Mouse (Mus musculus) liver, adult 2 months (tissue): ENCODE results near the gene Prm2. TPM values are rescaled to one million over a fixed set of nuclear protein-coding genes. Genes with fewer than 3 reads are reported as not detected.

ENCODE experiments used
- DNase-seq: peaks from one replicate; pipeline ENCODE4 v3.0.0-alpha.2; 2011; ENCODE audit warnings: low read depth, low spot score; ENCODE audit errors: extremely low read depth
- H3K27ac ChIP-seq: fragments of 200-500 bp; replicated peaks from 2 replicates; pipeline ENCODE4 v1.5.1; 2012; ENCODE audit warnings: low read depth, mild to moderate bottlenecking, control low read depth, inconsistent platforms, low read length; ENCODE audit not compliant: insufficient read depth
- H3K27me3 ChIP-seq: fragments of 200-500 bp; 2 replicates; pipeline ENCODE4 v1.6.1; 2012; ENCODE audit warnings: mild to moderate bottlenecking, moderate library complexity, low read length, inconsistent platforms; ENCODE audit not compliant: control insufficient read depth, insufficient read depth
- H3K36me3 ChIP-seq: fragments of 200-500 bp; 2 replicates; pipeline ENCODE4 v1.6.1; 2012; ENCODE audit warnings: low read length, inconsistent platforms; ENCODE audit not compliant: control insufficient read depth, insufficient read depth
- H3K4me1 ChIP-seq: fragments of 200-500 bp; 2 replicates; pipeline ENCODE4 v1.6.1; 2011; ENCODE audit warnings: low read length; ENCODE audit not compliant: control insufficient read depth, insufficient read depth
- H3K4me3 ChIP-seq: fragments of 200-500 bp; 2 replicates; pipeline ENCODE4 v1.5.1; 2011; ENCODE audit warnings: low read depth, mild to moderate bottlenecking, control low read depth, low read length, moderate library complexity; ENCODE audit not compliant: insufficient read depth
- H3K79me2 ChIP-seq: fragments of 200-500 bp; 2 replicates; pipeline ENCODE4 v1.6.1; 2012; ENCODE audit warnings: inconsistent platforms, mild to moderate bottlenecking, low read length, moderate library complexity; ENCODE audit not compliant: control insufficient read depth, insufficient read depth
- H3K9ac ChIP-seq: fragments of 200-500 bp; 2 replicates; pipeline ENCODE4 v1.6.1; 2012; ENCODE audit warnings: low read depth, mild to moderate bottlenecking, control low read depth, inconsistent platforms, low read length
- CTCF ChIP-seq: fragments of 200-500 bp; IDR thresholded peaks from 2 replicates; pipeline ENCODE4 v1.5.1; 2011; ENCODE audit warnings: low read depth, low read length, control low read depth
- POLR2A ChIP-seq: fragments of 200-500 bp; IDR thresholded peaks from 2 replicates; pipeline ENCODE4 v1.6.1; 2011; ENCODE audit warnings: low read length, control low read depth; ENCODE audit not compliant: insufficient read depth; ENCODE audit errors: extremely low read depth
- WGBS: fragments of 180-500 bp; shearing (Covaris S2); methylation state at CpG from one replicate; pipeline ENCODE4 v1.1.7; 2018; 5-methylcytosine and 5-hydroxymethylcytosine counted together
- polyA plus RNA-seq: library from polyadenylated mRNA; depleted of rRNA; stranded (reverse); fragments of >200 nt; gene quantifications from 2 replicates; pipeline ENCODE4 v1.2.3, GENCODE M21; 2012
- total RNA-seq: library from RNA; depleted of rRNA; stranded (reverse); fragments of >200 nt; gene quantifications from 2 replicates; pipeline ENCODE4 v1.2.3, GENCODE M21; 2014

The Prm2 gene
- total and polyA plus RNA-seq, 2 experiments = not detected

DNA sequence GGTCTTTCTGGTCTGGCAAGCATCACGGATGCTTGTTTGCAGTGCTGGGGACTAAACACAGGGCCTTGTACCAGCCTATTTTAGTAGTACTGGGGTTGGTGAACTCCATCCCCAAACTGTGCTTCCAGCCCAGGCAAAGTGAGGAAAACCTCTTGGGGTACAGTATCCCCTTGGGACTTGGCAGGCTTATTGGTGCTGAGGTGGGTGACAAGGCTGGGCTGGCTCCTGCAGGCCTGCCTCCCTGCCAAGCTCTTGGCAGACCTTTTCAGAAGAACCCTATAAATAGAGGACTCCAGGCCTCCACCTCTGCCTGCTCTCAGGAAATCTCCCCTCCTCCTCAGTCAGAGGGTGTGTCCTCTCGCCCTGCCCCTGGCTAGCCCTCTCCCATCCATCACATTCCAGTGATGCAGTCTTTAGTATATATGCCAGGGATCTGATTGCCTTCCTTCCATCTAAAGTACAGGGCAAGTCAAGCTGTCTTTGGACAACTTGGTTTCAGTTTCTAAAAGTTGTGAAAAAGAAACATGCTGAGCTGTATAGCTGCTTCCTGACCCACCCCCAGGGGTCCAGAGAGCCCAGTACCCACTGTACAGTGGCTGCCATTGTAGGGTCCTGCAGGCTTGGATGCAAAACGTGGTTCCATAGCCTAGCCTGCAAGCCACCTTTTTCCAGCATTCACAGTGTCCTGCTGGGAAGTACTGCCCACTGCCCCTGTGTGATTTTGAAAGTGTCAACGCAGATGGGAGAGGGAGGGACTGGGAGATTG lies 9.0 kb downstream of the Prm2 start:
- WGBS = 58% methylated on average over 4 of the region's 4 CpGs
- H3K27ac ChIP-seq = no peak overlapping the region
- H3K27me3 ChIP-seq = 0 out of 2 replicates have a peak, but pooled peaks cover 5% of the 10 kb centered on the region
- no peaks in the 10 kb centered on the region for H3K79me2 ChIP-seq
- no peak for DNase-seq
- no peaks in the 10 kb centered on the region for H3K4me1 ChIP-seq
- no peak overlapping the region for H3K9ac ChIP-seq
- no peaks in the 10 kb centered on the region for H3K36me3 ChIP-seq
- no peak overlapping the region for H3K4me3 ChIP-seq
- TF ChIP-seq POLR2A (no peak), CTCF (no peak)

DNA sequence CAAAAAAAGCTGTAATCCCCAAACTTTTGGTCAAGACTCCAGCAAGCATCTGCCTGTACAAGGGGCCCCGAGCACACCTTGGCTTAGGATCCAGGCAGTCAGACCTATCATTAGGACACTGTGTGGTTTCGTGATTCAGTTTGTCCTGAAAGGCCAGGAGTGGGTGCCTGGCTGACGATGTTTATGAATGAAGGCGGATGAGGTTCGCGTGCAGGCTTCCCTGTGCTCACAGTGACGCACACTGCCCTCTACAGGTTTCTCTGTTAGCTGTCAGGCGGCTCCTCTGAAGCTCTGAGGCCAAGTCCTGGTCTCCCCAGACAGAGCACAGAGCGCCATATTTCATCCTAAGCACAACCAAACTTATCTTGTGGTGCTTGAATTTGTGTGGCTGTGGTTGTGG lies 9.6 kb downstream of the Prm2 start:
- H3K9ac ChIP-seq = peak overlapping the region; percentile 26
- H3K36me3 ChIP-seq = no peaks in the 10 kb centered on the region
- no peaks in the 10 kb centered on the region for H3K4me1 ChIP-seq
- H3K27ac ChIP-seq = peak overlapping the region; percentile 59
- H3K27me3 ChIP-seq = 0 out of 2 replicates have a peak, but pooled peaks cover 5% of the 10 kb centered on the region
- TF ChIP-seq CTCF (peak; percentile 95), POLR2A (no peak)
- DNase-seq = peak; percentile 75
- H3K4me3 ChIP-seq = peak overlapping the region; percentile 91
- H3K79me2 ChIP-seq = no peaks in the 10 kb centered on the region
- WGBS = 2% methylated on average over 9 of the region's 9 CpGs

DNA sequence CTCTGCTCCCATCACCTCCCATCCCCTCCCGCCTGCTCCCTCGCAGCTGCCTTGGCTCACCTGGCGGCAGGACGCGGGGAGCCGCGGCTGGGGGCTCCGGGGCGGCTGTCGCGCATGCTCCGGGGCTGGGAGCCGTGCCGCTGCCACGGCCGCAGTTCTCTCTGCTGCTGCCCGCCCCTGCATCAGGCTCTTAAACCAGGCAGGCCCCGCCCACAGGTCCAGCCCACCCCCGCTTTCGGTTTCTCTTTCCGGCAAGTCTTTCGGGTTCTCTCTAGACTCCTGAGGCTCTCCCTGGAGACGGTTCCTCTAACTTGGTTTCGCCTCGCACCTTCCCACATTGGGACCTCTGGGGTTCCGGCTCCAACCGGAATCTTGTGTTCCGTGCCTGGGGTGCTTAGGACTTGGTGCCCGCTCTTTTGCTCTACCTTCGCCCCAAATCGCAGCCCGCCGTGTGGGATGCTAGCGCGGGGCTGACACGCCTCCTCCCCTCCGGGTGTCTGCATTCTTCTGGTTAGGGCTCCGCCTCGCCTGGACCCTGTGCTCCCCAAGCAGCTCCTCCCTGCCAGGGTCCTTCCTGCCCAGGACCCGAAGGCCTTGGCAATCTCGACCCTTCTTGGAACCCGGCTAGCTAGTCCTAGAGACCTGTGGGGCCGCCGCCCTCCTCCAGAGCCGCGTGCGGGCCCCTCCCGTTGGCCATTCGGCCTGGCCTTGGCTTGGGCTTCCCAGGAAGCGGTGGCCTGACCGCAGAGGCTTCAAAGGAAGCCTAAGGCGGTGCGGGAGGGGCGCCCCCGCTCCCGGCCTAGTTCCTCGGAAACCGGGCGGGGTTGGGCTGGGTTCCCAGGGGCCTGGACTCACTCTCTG lies 10.3 kb downstream of the Prm2 start, which contains the start of gene Socs1:
Gene Socs1 (minus strand): TSS at position 166 of the 861 bp plus-strand sequence.
- no peaks in the 10 kb centered on the region for H3K79me2 ChIP-seq
- no peaks in the 10 kb centered on the region for H3K4me1 ChIP-seq
- peak within 1 kb of the TSS; percentile 65 for H3K27ac ChIP-seq
- peak; percentile 79 for DNase-seq
- H3K4me3 ChIP-seq = peak within 1 kb of the TSS; percentile 91
- H3K27me3 ChIP-seq = 0 out of 2 replicates have a peak, but pooled peaks cover 5% of the 10 kb centered on the region
- H3K36me3 ChIP-seq = no peaks in the 10 kb centered on the region
- under 1% methylated on average over 59 of the region's 59 CpGs for WGBS
- H3K9ac ChIP-seq = peak within 1 kb of the TSS; percentile 94
- no peak for TF ChIP-seq CTCF
- TF ChIP-seq POLR2A = peak; percentile 84

DNA sequence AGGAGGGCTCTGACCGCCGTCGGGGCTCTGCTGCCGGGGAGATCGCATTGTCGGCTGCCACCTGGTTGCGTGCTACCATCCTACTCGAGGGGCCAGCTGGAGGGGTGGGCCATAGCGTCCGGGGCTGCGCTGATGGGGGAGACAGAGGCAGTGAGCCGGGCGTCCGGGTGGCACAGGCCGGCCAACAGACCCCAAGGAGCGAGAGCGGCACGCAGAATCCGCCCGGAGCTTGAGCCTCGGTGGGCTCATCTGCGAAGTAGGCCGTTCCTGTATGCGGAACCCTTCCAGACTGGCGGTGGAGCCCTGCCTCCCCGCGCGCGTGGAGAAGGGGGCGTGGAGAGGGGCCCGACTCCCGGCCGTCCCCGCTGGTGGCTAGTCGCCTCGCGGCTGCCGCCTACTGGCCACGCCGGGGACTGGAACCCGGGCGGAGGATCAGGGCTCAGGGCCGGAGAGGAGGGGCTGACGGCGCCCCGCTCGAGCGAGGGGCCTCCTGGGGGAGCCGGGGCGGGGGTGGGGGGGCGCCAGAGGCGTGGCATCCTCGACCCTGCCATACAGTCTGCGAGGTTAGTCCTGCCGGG lies 11.1 kb downstream of the Prm2 start:
- 0 out of 2 replicates have a peak, but pooled peaks cover 5% of the 10 kb centered on the region for H3K27me3 ChIP-seq
- no peaks in the 10 kb centered on the region for H3K36me3 ChIP-seq
- H3K4me1 ChIP-seq = no peaks in the 10 kb centered on the region
- H3K27ac ChIP-seq = peak overlapping the region; percentile 65
- TF ChIP-seq POLR2A = no peak
- TF ChIP-seq CTCF = peak; percentile 83
- peak overlapping the region; percentile 91 for H3K4me3 ChIP-seq
- DNase-seq = no peak
- H3K9ac ChIP-seq = peak overlapping the region; percentile 94
- WGBS = 2% methylated on average over 54 of the region's 55 CpGs
- H3K79me2 ChIP-seq = no peaks in the 10 kb centered on the region

DNA sequence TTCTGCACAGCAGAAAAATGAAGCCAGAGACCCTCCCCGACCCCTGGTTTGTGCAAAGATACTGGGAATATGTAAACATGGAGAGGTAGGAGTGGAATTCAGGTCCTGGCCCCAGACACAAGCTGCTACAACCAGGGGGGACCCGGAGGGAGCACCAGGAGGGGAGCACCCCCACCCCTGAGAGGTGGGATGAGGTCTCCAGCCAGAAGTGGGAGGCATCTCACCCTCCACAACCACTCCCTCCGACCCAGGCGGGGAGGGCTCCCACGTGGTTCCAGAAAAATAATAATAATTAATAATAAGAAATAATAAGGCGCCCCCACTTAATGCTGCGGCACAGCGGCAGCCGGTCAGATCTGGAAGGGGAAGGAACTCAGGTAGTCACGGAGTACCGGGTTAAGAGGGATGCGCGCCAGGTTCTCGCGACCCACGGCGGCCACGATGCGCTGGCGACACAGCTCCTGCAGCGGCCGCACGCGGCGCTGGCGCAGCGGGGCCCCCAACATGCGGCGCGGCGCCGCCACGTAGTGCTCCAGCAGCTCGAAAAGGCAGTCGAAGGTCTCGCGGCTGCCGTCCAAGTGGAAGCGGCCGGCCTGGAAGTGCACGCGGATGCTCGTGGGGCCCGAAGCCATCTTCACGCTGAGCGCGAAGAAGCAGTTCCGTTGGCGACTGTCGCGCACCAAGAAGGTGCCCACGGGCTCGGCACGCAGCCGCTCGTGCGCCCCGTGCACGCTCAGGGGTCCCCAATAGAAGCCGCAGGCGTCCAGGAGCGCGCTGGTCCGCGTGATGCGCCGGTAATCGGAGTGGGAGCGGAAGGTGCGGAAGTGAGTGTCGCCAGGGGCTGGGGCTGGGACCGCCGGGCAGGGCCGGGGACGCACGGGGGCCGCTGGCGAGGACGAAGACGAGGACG lies 11.8 kb downstream of the Prm2 start:
- TF ChIP-seq CTCF (0 out of 2 replicates have a peak, but pooled peaks have one; percentile 12), POLR2A (no peak)
- H3K4me1 ChIP-seq = no peaks in the 10 kb centered on the region
- H3K27me3 ChIP-seq = 0 out of 2 replicates have a peak, but pooled peaks cover 5% of the 10 kb centered on the region
- DNase-seq = no peak
- no peak overlapping the region for H3K27ac ChIP-seq
- H3K79me2 ChIP-seq = no peaks in the 10 kb centered on the region
- 11% methylated on average over 81 of the region's 81 CpGs for WGBS
- peak overlapping the region; percentile 91 for H3K4me3 ChIP-seq
- no peaks in the 10 kb centered on the region for H3K36me3 ChIP-seq
- H3K9ac ChIP-seq = peak overlapping the region; percentile 81
